Mouse (Mus musculus) neural tube, embryonic 15.5 days (tissue): Measurements from ENCODE around the gene C1s1. TPM values are rescaled to one million over a fixed set of nuclear protein-coding genes. Genes with fewer than 3 reads are reported as not detected.
A peak's percentile ranks its signal among the peaks of the same experiment; 100 is the strongest.
"Not testable (repeated sequence)": the region's sequence is repeated elsewhere in the genome, so short reads cannot be mapped to it uniquely, and the experiment has no call there.

Source experiments
- ATAC-seq: fragments of 200-750 bp; cut with Nextera tagmentation; 2 replicates; pipeline ENCODE4 v1.8.0; 2017; ENCODE audit warnings: mild to moderate bottlenecking, moderate TSS enrichment, moderate library complexity; ENCODE audit not compliant: low FRiP score
- H3K27ac ChIP-seq: fragments of 300-500 bp; sonication (generic); replicated peaks from 2 replicates; pipeline ENCODE4 v1.5.1; 2015; ENCODE audit warnings: mild to moderate bottlenecking, inconsistent platforms
- H3K27me3 ChIP-seq: fragments of 300-500 bp; sonication (generic); replicated peaks from 2 replicates; pipeline ENCODE4 v1.6.1; 2015; ENCODE audit warnings: inconsistent platforms
- H3K36me3 ChIP-seq: fragments of 300-500 bp; sonication (generic); 2 replicates; pipeline ENCODE4 v1.6.1; 2015; ENCODE audit warnings: inconsistent platforms
- H3K4me1 ChIP-seq: fragments of 300-500 bp; sonication (generic); 2 replicates; pipeline ENCODE4 v1.6.1; 2015; ENCODE audit warnings: inconsistent platforms
- H3K4me2 ChIP-seq: fragments of 300-500 bp; sonication (generic); 2 replicates; pipeline ENCODE4 v1.6.1; 2015; ENCODE audit warnings: inconsistent platforms, mild to moderate bottlenecking, moderate library complexity
- H3K4me3 ChIP-seq: fragments of 300-500 bp; sonication (generic); replicated peaks from 2 replicates; pipeline ENCODE4 v1.5.1; 2015; ENCODE audit warnings: mild to moderate bottlenecking, inconsistent platforms
- H3K9ac ChIP-seq: fragments of 300-500 bp; sonication (generic); replicated peaks from 2 replicates; pipeline ENCODE4 v1.6.1; 2015; ENCODE audit warnings: mild to moderate bottlenecking, inconsistent platforms
- H3K9me3 ChIP-seq: fragments of 300-500 bp; sonication (generic); replicated peaks from 2 replicates; pipeline ENCODE4 v1.6.1; 2016; ENCODE audit warnings: inconsistent platforms
- WGBS: fragments of 180-500 bp; shearing (Covaris S2); methylation state at CpG from one replicate; pipeline ENCODE4 v1.1.7; 2015; ENCODE audit warnings: mixed read lengths; 5-methylcytosine and 5-hydroxymethylcytosine counted together
- polyA plus RNA-seq: library from polyadenylated mRNA; unstranded; fragments of >200 nt; fragmentation: Nextera tagmentation; extraction: Ambion mirVana; gene quantifications from 2 replicates; pipeline ENCODE4 v1.2.1, GENCODE M21; 2015

C1s1 gene
- 1.1 and 2.8 TPM in 2 replicates for polyA plus RNA-seq

- not testable (repeated sequence) for H3K27me3 ChIP-seq, H3K4me3 ChIP-seq, H3K9ac ChIP-seq, H3K36me3 ChIP-seq, H3K4me1 ChIP-seq, ATAC-seq, H3K27ac ChIP-seq, H3K9me3 ChIP-seq, H3K4me2 ChIP-seq
- 0% methylated on average over 1 of the region's 1 CpGs for WGBS
These were observed at the start of gene C1s1 for GRCm38 (mm10) chr6:124542284-124542683. Gene C1s1 (minus strand): TSS chr6:124542359.

- no peaks in the 10 kb centered on the region for H3K27me3 ChIP-seq
- H3K27ac ChIP-seq = no peak overlapping the region
- H3K4me1 ChIP-seq = no peaks in the 10 kb centered on the region
- no peak overlapping the region for H3K4me2 ChIP-seq
- no peak for ATAC-seq
- H3K36me3 ChIP-seq = no peaks in the 10 kb centered on the region
- no peak overlapping the region for H3K4me3 ChIP-seq
- no peak overlapping the region for H3K9ac ChIP-seq
- no peaks in the 10 kb centered on the region for H3K9me3 ChIP-seq
These were observed 46.6 kb upstream of the C1s1 start for GRCm38 (mm10) chr6:124588771-124589170.

DNA sequence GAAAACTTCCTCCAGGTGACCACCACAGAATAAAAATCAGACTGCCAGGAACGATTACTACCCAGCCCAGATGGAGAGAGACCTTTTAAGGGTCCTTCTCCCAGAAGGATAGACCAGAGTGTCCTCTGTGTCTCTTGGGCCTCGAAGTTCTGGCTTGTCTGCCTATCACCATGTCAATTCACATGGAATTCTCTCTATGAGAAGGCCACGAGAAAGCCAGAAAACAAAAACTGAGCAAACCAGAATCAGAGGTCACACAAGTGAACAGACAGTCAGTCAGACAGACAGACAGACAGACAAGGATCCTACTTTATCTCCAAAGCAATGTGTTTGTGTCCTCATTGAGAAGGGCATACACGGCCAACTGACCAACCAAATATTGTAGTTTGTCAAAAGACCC is 44.1 kb upstream of the C1s1 start:
- no peak overlapping the region for H3K4me3 ChIP-seq
- no peak for ATAC-seq
- no peak overlapping the region for H3K4me2 ChIP-seq
- no peaks in the 10 kb centered on the region for H3K9me3 ChIP-seq
- no peak overlapping the region for H3K27ac ChIP-seq
- H3K27me3 ChIP-seq = no peaks in the 10 kb centered on the region
- 75% methylated on average over 4 of the region's 4 CpGs for WGBS
- no peaks in the 10 kb centered on the region for H3K4me1 ChIP-seq
- no peak overlapping the region for H3K9ac ChIP-seq
- no peaks in the 10 kb centered on the region for H3K36me3 ChIP-seq

DNA sequence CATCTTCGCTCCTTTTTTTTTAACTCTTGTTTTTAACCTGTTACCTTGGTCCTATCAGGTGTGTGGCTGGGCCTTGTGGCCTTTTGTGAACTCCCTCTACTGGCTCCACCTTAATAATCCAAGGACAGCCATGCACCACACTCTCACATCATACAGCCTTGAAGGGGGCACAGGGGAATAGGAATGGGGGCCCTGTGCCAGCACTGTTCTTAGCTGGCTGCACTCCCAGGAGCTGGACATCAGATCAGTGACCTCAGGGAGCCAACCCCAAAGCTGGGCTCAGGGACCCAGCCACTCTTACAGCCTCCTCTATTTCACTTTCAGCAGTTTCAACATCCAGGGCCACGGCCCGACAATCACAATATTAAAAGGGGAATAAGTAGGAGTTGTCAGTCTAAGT is 43.6 kb upstream of the C1s1 start:
- Histone ChIP-seq H3K4me1 (no peaks in the 10 kb centered on the region), H3K4me2 (no peak overlapping the region), H3K9me3 (no peaks in the 10 kb centered on the region), H3K27ac (no peak overlapping the region), H3K27me3 (no peaks in the 10 kb centered on the region), H3K9ac (no peak overlapping the region), H3K4me3 (no peak overlapping the region), H3K36me3 (no peaks in the 10 kb centered on the region)
- WGBS = 98% methylated on average over 3 of the region's 3 CpGs
- ATAC-seq = no peak

GRCm38 (mm10) chr6:124584935-124585334 is 42.8 kb upstream of the C1s1 start:
- no peaks in the 10 kb centered on the region for H3K9me3 ChIP-seq
- ATAC-seq = no peak
- H3K27ac ChIP-seq = no peak overlapping the region
- H3K4me1 ChIP-seq = no peaks in the 10 kb centered on the region
- H3K27me3 ChIP-seq = no peaks in the 10 kb centered on the region
- no peak overlapping the region for H3K9ac ChIP-seq
- H3K4me2 ChIP-seq = no peak overlapping the region
- H3K4me3 ChIP-seq = no peak overlapping the region
- H3K36me3 ChIP-seq = no peaks in the 10 kb centered on the region
- 80% methylated on average over 3 of the region's 3 CpGs for WGBS

DNA sequence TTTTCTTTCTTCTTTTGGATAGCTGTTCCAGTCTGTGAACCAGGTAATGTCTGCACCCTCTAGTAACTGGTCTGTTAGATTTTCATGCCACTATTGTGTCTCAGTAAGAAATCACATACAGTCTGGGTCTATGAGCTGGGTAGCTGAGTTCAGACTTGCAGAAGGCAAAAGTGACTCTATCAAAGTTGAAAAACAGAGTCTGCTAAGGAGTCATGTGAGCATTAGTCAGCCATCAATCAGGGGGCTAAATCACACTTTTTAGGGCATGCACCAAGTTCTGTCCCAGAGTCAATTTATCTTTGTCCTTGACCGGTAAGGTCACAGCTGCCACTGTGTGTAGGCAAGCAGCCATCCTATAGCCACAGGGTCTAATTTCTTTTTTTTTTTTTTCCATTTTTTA is 40.1 kb upstream of the C1s1 start:
- H3K9ac ChIP-seq = no peak overlapping the region
- H3K4me2 ChIP-seq = no peak overlapping the region
- no peak for ATAC-seq
- H3K36me3 ChIP-seq = no peaks in the 10 kb centered on the region
- H3K4me3 ChIP-seq = no peak overlapping the region
- 82% methylated on average over 1 of the region's 1 CpGs for WGBS
- H3K9me3 ChIP-seq = no peaks in the 10 kb centered on the region
- no peaks in the 10 kb centered on the region for H3K27me3 ChIP-seq
- no peak overlapping the region for H3K27ac ChIP-seq
- H3K4me1 ChIP-seq = no peaks in the 10 kb centered on the region

- WGBS = 83% methylated on average over 7 of the region's 7 CpGs
- H3K4me3 ChIP-seq, H3K27ac ChIP-seq: not testable (repeated sequence)
These were observed 38.0 kb upstream of the C1s1 start for GRCm38 (mm10) chr6:124580155-124580554.

DNA sequence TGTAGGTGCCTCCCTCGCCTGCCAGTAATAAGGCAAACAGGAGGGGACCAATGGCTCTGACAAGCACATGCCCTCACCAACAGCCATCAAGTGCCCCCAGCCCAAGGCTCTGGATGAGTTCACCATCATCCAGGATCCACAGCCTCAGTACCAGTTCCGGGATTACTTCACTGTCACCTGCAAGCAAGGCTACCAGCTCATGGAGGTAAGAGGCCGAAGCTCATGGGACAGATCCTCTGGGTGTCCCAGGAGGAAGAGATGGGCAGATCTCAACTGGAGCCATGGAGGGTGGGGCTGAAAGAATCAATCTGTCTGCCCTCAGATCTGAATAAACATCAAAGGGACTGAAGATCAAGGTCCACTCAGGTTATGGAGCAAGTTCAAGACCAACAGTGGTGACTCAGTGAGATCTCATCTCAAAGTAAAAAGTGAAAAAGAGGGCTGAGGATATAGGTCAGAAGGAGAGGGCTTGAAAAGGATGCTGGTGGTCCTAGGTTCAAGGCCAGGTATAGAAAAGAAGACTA is 33.1 kb upstream of the C1s1 start:
- not testable (repeated sequence) for ATAC-seq, H3K4me3 ChIP-seq, H3K27me3 ChIP-seq, H3K4me2 ChIP-seq, H3K9ac ChIP-seq, H3K27ac ChIP-seq, H3K9me3 ChIP-seq, H3K4me1 ChIP-seq, H3K36me3 ChIP-seq
- WGBS = 89% methylated on average over 3 of the region's 3 CpGs

More at GRCm38 (mm10) chr6:124580155-124580554, 38.0 kb upstream of the C1s1 start:
- H3K36me3 ChIP-seq, H3K9ac ChIP-seq, ATAC-seq, H3K4me2 ChIP-seq, H3K9me3 ChIP-seq, H3K4me1 ChIP-seq, H3K27me3 ChIP-seq: not testable (repeated sequence)

- Histone ChIP-seq H3K4me3 (no peak within 1 kb of the TSS), H3K9me3 (no peaks in the 10 kb centered on the region), H3K4me2 (0 out of 2 replicates have a peak within 1 kb of the TSS, but pooled peaks have one; percentile 21), H3K4me1 (0 out of 2 replicates have a peak, but pooled peaks cover 5% of the 10 kb centered on the region), H3K27ac (no peak within 1 kb of the TSS), H3K36me3 (no peaks in the 10 kb centered on the region), H3K27me3 (no peaks in the 10 kb centered on the region), H3K9ac (no peak within 1 kb of the TSS)
- WGBS = 3% methylated on average over 8 of the region's 8 CpGs
- no peak for ATAC-seq
These were observed 27.9 kb upstream of the C1s1 start, which contains the start of gene C1rb for GRCm38 (mm10) chr6:124570026-124570425. Gene C1rb (plus strand): TSS chr6:124570294.

- not testable (repeated sequence) for H3K9ac ChIP-seq, H3K4me1 ChIP-seq, H3K4me3 ChIP-seq, H3K27me3 ChIP-seq, ATAC-seq, H3K9me3 ChIP-seq, H3K4me2 ChIP-seq, H3K36me3 ChIP-seq, H3K27ac ChIP-seq
- WGBS = 93% methylated on average over 2 of the region's 2 CpGs
These were observed 19.5 kb upstream of the C1s1 start for GRCm38 (mm10) chr6:124561611-124562010.

- not testable (repeated sequence) for H3K4me1 ChIP-seq, H3K27me3 ChIP-seq, H3K4me3 ChIP-seq, ATAC-seq, H3K9me3 ChIP-seq, H3K36me3 ChIP-seq, H3K4me2 ChIP-seq, H3K27ac ChIP-seq, H3K9ac ChIP-seq
- 91% methylated on average over 4 of the region's 4 CpGs for WGBS
These were observed 19.0 kb upstream of the C1s1 start for GRCm38 (mm10) chr6:124561156-124561555.

- H3K9ac ChIP-seq, H3K27me3 ChIP-seq, ATAC-seq, H3K27ac ChIP-seq, H3K9me3 ChIP-seq, H3K4me3 ChIP-seq, H3K4me1 ChIP-seq, H3K4me2 ChIP-seq, H3K36me3 ChIP-seq: not testable (repeated sequence)
- 78% methylated on average over 2 of the region's 2 CpGs for WGBS
These were observed 13.8 kb upstream of the C1s1 start for GRCm38 (mm10) chr6:124555956-124556355.

- Histone ChIP-seq H3K4me1 (no peaks in the 10 kb centered on the region), H3K27me3 (no peaks in the 10 kb centered on the region), H3K9me3 (peaks cover 8% of the 10 kb centered on the region; the same call in 1 of the 2 replicates), H3K4me2 (no peak overlapping the region), H3K9ac (no peak overlapping the region), H3K4me3 (no peak overlapping the region), H3K36me3 (no peaks in the 10 kb centered on the region), H3K27ac (no peak overlapping the region)
- 72% methylated on average over 22 of the region's 22 CpGs for WGBS
- ATAC-seq = no peak
These were observed 10.6 kb upstream of the C1s1 start for GRCm38 (mm10) chr6:124552766-124553165.
